Mouse (Mus musculus) lung, postnatal 14 days (tissue): ENCODE measurements around the gene Macrod2.

ENCODE experiments used
- DNase-seq: peaks from one replicate; pipeline ENCODE4 v3.0.0; 2021

The Macrod2 gene

GRCm38 (mm10) chr2:140395179-140395578, at the start of gene Macrod2:
TSS of gene Macrod2 (plus strand) at chr2:140395309.
- DNase-seq, result peak; percentile 97

GRCm38 (mm10) chr2:140359905-140360304, 35.2 kb upstream of the Macrod2 start:
- no peak for DNase-seq

- DNase-seq, result no peak
Measured at GRCm38 (mm10) chr2:140364804-140365203, 30.3 kb upstream of the Macrod2 start.

GRCm38 (mm10) chr2:140389525-140389924, 5.6 kb upstream of the Macrod2 start, which contains the start of gene Sel1l2:
TSS of gene Sel1l2 (minus strand) at chr2:140389706.
- DNase-seq, result no peak

- peak; percentile 6 for DNase-seq
Measured at GRCm38 (mm10) chr2:140395744-140396231, 679 bp downstream of the Macrod2 start.

GRCm38 (mm10) chr2:140425844-140426243, 30.7 kb downstream of the Macrod2 start:
- no peak for DNase-seq

GRCm38 (mm10) chr2:140427283-140427682, 32.2 kb downstream of the Macrod2 start:
- DNase-seq, result peak; percentile 9

GRCm38 (mm10) chr2:140439081-140439480, 44.0 kb downstream of the Macrod2 start:
- no peak for DNase-seq

GRCm38 (mm10) chr2:140448636-140449035, 53.5 kb downstream of the Macrod2 start:
- DNase-seq, result no peak

GRCm38 (mm10) chr2:140475770-140476169, 80.7 kb downstream of the Macrod2 start:
- no peak for DNase-seq

- no peak for DNase-seq
Measured at GRCm38 (mm10) chr2:140476891-140477290, 81.8 kb downstream of the Macrod2 start.

- no peak for DNase-seq
Measured at GRCm38 (mm10) chr2:140482604-140483003, 87.5 kb downstream of the Macrod2 start.

- no peak for DNase-seq
Measured at GRCm38 (mm10) chr2:140497688-140498087, 102.6 kb downstream of the Macrod2 start.

GRCm38 (mm10) chr2:140500951-140501350, 105.8 kb downstream of the Macrod2 start:
- DNase-seq, result peak; percentile 48

GRCm38 (mm10) chr2:140521472-140521871, 126.4 kb downstream of the Macrod2 start:
- DNase-seq, result no peak

- no peak for DNase-seq
Measured at GRCm38 (mm10) chr2:140530214-140530613, 135.1 kb downstream of the Macrod2 start.

GRCm38 (mm10) chr2:140532024-140532423, 136.9 kb downstream of the Macrod2 start:
- DNase-seq, result no peak

- DNase-seq, result no peak
Measured at GRCm38 (mm10) chr2:140532859-140533519, 137.9 kb downstream of the Macrod2 start.

GRCm38 (mm10) chr2:140533621-140534020, 138.5 kb downstream of the Macrod2 start:
- no peak for DNase-seq

GRCm38 (mm10) chr2:140534583-140534982, 139.5 kb downstream of the Macrod2 start:
- no peak for DNase-seq

- DNase-seq, result peak; percentile 13
Measured at GRCm38 (mm10) chr2:140535832-140536571, 140.9 kb downstream of the Macrod2 start.

- no peak for DNase-seq
Measured at GRCm38 (mm10) chr2:140549286-140549685, 154.2 kb downstream of the Macrod2 start.

- DNase-seq, result no peak
Measured at GRCm38 (mm10) chr2:140561426-140561825, 166.3 kb downstream of the Macrod2 start.

- DNase-seq, result no peak
Measured at GRCm38 (mm10) chr2:140570874-140571273, 175.8 kb downstream of the Macrod2 start.
